Mouse (Mus musculus): ENCODE measurements around the gene Myh7. TPM values are rescaled to one million over a fixed set of nuclear protein-coding genes. Genes with fewer than 3 reads are reported as not detected.
"Not testable (repeated sequence)": the region's sequence is repeated elsewhere in the genome, so short reads cannot be mapped to it uniquely, and the experiment has no call there.

The Myh7 gene
- total RNA-seq, 2 experiments from 2014 or later: 3.9 to 5.5 TPM

DNA sequence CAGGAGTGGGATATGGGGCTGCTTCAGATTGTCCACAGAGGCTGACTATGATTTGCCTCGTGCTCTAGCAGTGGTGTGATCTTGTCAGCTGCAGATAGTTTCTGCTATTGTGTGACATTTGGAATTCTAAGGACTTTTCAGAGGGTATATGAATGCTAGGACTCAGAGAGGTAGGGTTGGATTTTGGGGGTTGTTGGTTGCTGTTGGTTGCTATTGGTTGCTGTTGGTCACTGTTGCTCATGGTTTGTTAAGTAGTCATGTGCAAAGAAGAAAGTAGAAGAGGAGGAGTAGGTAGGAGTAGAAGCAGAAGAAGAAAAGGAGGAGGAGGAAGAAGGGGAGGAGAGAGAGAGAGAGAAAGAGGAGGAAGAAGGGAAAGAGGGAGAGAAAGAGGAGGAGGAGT lies 17.8 kb downstream of the Myh7 start, which contains the start of gene Gm17428:
Gm17428 (plus strand) TSS at position 301 of the 400 bp plus-strand sequence.
- no peak for DNase-seq
- intact Hi-C loops (cut with DNase I): no loop called here

DNA sequence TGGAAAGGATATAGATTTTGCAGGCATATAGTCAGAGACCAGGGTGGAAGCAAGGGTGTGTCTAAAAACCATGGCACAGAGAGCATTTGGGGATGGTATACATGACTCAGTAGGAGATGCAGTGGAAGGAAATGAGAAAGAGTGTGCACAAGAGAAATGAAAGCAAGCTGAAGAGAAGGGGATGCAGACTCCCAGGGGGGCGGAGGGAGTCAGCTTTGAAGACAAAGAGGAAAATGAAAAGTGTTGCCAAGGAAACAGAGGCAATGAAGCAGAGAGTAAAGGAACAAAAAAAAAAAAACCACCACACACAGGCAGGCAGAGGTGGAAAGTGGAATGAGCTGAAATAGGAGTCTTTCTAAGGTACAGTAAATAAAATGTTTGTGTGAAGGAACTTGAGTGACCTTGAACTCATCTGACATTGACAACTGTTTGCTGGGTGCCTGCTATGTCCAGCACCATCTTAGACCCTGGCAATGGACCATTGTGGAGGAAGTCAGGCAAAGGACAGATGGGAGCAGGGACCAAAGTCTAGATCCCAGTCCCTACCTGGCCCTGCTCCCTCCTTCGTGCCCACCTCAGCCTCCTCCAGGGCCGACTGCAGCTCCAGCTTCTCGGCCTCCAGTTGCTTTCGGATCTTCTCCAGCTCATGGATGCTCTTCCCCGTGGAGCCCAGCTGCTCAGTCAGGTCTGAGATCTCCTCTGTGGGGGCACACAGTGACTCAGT lies 20.2 kb downstream of the Myh7 start:
- intact Hi-C loops (cut with DNase I): no loop called here
- peak; percentile 29 for DNase-seq

DNA sequence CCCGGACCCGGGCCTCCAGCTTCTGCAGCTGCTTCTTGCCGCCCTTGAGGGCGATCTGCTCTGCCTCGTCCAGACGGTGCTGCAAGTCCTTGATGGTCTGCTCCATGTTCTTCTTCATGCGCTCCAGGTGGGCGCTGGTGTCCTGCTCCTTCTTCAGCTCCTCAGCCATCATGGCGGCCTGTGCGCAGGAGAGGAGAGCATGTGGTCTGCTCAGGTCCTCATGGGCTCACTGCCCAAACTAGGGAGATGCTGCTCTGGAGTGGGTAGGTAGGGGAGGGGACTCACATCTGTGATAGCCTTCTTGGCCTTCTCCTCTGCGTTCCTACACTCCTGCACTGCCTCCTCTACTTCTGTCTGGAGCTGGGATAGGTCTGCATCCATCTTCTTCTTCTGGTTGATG lies 21.6 kb downstream of the Myh7 start:
- intact Hi-C loops (cut with DNase I): not testable (repeated sequence)

DNA sequence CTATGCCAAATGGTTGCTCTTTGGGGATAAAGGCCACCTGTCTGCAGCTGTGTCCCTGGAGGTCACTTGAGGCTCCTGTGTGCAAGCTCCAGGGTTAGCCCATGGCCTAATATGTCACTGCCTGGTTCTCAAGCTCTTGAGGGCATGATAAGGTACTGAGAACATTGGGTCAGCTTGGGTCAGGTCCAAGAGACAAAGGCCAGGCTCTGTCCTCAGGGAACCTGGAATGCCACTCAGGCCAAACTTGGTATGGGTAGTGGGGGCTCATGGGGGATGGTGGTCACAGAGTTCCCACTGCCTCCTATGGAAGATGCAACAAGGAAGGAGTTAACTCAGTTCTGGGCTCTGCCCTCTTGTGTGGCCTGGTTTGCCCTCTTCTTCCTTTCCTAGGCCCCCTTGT lies 26.1 kb downstream of the Myh7 start:
- no peak for DNase-seq
- intact Hi-C loops (cut with DNase I): no loop called here

More for the DNA sequence above, 21.6 kb downstream of the Myh7 start:
- not testable (repeated sequence) for DNase-seq

DNA sequence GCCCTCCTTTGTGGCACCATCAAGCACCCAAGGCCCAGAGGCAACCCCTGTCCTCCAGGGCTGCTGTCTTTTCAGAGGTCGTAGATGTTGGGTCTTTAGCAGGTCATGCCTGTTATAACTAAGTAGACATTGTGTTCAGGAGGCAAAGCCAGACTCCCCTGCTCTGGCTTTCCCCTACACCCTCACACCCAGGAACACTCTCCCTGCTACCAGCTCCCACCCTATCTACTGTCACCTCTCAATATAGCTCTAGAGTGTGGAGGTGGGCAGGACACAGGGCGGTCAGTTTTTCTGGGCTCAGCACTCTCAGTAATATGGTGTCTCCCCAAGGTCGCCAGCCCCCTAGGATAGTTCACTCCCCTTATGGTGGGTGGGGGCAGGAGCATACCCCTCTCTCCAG lies 26.6 kb downstream of the Myh7 start:
- intact Hi-C loops (cut with DNase I): no loop called here
- DNase-seq: no peak

DNA sequence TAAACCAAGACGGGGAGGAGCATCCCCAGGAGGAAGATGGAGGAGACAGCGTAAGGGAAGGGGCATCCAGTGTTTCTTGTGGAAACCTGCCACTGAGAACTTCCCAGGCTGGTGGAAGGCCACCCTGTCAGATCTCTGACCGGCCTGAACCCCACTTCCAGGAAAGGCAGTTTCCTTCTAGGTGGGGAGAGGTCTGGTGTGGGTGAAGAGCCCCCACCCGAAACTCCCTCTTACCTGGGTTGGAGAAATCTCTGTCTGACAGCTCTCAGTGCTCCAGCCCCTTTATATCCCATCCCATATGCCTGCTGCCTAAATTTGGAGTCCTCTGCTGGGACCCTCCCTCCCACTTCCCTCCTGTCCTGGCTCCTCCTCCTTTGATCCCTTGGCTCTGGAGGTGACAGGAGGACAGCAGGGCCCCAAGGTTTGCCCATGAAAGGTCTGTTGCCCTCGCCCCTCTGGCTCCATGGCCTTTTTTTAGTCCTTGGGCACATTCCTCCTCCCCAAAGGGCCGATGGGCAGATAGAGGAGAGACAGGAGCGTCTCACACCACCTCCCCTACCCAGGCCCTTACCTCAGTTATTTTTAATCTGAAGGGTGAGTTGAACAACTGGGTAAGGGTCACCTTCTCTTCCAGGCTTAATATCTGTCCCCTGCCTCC lies 28.0 kb downstream of the Myh7 start, which contains the start of gene Myh6:
Myh6 (minus strand) TSS at position 608 of the 658 bp plus-strand sequence.
- DNase-seq: no peak
- intact Hi-C loops (cut with DNase I): no loop called here

DNA sequence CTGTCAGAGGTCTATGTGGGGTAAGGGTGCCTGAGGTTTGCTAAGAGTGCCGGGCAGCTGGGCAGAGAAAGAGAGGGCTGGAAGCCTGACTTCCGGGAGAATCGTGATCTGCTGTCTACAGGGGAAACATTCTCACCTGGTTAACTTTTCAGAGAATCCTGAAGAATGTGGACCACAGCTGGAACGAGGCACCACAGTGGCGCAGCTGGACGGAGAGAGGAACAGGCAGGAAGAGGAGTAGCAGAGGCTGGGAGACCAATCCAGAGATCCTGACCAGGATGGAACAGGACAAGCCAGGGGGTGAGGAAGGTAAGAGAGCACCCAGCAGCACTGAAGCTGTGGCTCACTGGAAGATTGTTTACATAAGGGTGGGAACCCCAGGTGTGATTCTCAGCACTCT lies 28.8 kb downstream of the Myh7 start:
- no peak for DNase-seq
- intact Hi-C loops (cut with DNase I): no loop called here

DNA sequence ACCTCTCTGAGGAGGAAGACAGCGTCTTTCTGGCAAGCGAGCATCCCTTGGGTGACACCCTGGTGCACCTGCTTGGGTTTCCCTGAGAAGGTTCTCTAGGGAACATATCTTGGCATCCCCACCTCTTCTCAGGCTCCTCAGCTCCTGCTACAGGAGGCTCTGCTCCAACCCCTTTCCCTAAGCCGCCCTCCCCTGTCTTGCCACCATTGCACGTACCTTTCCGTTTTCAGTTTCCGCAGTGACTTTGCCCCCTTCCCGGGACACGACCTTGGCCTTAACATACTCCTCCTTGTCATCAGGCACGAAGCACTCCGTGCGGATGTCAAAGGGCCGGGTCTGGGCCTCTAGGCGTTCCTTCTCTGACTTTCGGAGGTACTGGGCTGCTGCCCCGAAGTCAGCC lies 29.4 kb downstream of the Myh7 start:
- intact Hi-C loops (cut with DNase I): no loop called here
- DNase-seq: no peak

DNA sequence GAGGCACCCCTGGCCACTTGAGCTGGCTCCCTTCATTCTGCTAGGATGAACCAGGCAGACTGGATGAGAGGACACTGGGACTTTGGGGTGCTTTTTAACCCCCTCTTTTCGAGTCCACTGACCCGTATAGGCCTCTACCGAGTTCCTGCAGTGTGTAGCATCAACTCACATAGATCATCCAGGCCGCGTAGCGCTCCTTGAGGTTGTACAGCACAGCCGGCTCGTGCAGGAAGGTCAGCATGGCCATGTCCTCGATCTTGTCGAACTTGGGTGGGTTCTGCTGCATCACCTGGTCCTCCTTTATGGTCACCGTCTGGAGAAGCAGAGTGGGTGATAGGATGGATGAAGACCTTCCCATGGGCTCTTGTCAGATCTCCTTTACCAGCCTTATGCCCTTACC lies 30.7 kb downstream of the Myh7 start:
- no peak for DNase-seq
- intact Hi-C loops (cut with DNase I): no loop called here

DNA sequence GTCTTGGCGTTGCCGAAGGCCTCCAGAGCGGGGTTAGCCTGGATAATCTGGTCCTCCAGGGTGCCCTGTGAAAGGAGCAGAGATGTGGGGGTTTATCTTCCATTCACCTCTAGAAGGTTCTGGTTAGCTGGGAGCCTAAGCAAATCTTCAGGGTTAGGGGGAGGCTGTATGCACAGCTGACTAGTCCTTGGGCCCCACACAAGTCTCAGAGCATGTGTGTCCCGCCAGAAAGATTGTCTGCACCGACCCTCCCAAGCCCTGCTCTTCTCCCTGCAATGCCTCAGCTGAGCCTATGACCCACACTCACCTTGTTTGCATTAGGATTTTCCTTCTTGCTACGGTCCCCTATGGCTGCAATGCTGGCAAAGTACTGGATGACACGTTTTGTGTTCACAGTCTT lies 31.7 kb downstream of the Myh7 start:
- intact Hi-C loops (cut with DNase I): no loop called here
- DNase-seq: no peak

DNA sequence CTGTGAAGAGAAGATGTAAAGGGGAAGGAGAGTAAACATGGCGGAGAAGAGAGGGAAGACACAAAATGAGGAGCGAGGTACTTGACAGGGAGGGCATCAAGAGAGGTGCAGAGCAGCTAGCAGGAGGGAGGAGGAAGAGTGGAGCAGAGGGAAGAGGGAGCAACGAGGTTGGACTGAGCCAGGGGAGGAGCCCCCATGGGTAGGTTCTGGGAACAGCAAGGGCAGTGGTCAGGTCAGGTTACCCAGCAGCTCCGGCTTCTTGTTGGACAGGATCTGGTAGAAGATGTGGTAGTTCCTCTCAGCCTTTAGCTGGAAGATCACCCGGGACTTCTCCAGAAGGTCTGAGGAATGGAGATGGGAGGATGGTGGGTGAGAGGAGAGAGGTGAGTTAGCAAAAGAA lies 32.9 kb downstream of the Myh7 start:
- intact Hi-C loops (cut with DNase I): no loop called here
- DNase-seq: no peak

DNA sequence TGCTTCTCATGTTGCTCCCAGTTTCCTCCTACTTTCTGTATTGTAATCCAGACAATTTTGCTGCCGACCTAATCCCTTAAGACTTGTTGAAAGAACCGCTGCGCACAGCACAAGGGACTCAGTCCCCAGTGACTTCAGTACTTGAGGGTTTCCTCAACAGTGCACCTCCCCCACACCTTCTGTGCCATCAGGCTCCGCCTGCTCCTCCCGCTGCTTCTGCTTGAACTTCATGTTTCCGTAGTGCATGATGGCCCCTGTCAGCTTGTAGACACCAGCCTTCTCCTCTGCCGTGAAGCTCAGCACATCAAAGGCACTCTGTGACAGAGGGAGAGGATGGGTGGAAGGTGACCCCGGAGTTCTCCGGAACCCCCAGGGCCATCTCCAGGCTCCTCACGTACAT lies 33.7 kb downstream of the Myh7 start:
- intact Hi-C loops (cut with DNase I): no loop called here
- DNase-seq: no peak

DNA sequence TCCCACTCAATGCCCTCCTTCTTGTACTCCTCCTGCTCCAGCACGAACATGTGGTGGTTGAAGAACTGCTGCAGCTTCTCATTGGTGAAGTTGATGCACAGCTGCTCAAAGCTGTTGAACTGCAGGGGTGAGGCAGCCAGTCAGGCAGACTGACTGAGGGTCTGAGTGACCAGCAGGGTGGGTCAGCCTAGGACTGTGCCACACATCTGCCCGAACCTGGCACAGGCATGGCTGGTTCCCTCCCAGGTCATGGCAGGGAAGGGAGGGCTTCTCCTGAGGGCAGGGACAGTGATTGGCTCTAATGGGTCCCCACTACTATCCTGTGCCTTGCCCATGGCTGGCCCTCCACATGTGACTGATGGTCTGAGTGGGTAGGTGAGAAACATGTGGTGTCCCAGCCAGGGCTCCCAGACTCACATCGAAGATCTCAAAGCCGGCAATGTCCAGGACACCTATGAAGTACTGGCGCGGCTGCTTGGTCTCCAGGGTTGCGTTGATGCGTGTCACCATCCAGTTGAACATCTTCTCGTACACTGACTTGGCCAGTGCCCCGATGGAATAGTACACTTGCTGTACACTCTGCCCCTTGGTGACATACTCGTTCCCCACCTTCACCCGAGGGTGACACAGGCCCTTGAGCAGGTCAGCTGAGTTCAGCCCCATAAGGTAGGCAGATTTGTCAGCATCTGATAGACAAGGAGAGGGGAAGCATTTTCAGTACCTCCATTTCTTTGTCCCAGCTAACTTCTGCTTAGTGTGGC lies 34.4 kb downstream of the Myh7 start:
- DNase-seq; intact Hi-C loops (cut with DNase I): not testable (repeated sequence)

DNA sequence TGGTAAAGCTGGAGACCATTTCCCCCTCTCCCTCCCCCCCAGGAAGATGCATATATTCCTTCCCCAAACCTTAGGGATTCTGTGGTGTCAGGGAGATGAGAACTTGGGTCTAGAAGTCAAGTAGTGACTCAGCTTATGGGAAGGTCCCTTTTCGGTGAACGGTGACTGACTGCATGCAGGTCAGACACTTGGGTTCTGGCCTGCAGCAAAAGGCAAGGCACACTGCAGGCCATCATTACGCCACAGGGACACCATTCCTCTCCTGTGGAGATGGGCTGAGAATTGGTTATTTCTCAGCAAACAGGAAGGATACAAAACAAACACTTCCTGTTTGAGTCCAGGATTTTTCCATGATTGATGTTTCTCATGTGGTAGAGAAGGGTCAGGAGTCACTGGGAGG lies 35.2 kb downstream of the Myh7 start:
- DNase-seq: no peak
- intact Hi-C loops (cut with DNase I): no loop called here

DNA sequence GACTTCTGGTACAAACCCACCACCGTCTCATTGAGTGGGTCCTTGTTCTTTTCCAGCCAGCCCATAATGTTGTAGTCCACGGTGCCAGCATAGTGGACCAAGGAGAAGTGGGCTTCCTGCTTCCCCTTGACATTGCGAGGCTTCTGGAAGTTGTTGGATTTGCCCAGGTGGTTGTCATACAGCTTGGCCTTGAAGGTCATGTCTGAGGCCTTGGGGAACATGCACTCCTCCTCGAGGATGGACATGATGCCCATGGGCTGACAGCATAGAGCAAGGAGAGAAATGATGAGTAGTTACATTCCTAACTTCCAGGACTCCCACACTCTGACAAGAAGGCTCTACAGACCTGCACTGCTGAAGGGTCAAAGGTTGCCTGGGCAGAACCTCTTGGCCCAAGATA lies 35.9 kb downstream of the Myh7 start:
- intact Hi-C loops (cut with DNase I): no loop called here
- no peak for DNase-seq

DNA sequence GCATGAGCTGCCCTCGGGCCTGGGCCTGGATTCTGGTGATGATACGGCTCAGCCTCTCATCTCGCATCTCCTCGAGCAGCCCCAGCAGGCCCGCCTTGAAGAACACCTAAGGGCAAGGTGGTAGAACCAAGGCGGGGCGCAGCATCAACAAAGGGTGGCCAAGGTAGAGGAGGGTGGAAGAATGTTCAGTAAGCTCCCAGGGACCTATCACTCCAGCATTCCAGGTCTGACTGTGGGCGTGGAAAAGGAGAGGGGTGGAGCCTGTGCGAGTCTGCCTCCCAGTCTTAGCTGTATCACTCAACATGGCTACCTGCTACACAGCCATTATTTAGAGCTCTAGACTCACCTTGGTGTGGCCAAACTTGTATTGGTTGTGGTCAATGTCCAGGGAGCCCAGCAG lies 37.9 kb downstream of the Myh7 start:
- intact Hi-C loops (cut with DNase I): no loop called here
- DNase-seq: no peak

DNA sequence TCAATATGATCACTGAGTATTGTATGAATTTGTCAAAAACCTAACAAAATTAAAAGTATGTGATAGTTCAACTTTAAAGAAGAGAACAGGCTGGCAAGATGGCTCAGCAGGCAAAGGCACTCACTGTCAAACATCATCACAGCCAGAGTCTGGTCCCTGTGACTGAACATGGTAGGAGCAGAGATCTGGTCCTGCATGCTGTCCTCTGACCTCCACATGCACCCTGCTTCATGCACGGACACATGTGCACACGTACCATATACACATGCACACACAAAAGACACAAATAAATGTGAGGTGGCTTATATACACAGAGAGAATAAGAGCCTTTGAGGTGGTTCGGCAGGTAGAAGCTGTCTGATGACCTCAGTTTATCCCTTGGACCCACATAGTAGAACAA lies 38.9 kb downstream of the Myh7 start:
- no peak for DNase-seq
- intact Hi-C loops (cut with DNase I): no loop called here

DNA sequence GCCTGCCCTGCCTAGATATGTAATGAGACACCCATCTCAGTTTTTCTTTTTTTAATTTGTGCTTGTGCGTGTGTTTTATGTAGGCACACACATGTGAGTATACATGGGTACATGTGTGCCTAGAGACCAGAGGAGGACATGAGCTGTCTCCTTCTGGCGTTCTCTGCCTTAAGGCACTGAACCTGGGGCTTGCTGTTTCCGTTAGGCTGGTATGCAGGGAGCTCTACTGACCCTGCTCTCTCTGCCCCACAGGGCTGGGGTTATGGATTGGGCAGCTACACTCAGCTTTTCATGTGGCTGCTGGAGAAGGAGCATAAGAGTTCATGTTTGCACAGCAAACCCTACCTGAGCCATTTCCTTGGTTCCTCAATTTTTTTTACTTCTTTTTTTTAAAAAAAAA lies 40.0 kb downstream of the Myh7 start:
- intact Hi-C loops (cut with DNase I): no loop called here

DNA sequence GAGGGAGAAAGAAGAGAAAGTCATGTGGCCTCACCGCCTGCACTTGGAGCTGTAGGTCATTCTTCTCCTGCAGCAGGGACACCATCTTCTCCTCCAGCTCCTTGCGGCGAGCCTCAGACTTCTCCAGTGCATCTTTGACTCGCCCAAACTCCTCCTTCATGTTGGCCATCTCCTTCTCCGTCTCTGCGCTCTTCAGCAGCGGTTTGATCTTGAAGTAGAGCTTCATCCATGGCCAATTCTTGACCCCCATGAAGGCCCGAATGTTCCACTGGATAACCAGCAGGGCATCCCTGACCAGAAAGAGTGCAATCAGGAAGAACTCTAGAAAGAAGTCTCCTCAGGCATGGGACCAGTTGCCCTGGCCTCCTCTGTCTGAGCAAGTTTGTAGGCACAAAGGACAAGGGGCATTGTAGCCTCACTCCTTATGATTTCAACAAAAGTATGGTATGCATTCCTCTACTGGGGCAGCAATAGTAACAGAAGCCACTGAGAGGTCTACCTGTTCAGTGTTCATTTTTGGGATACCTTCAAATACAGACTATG lies 40.7 kb downstream of the Myh7 start:
- intact Hi-C loops (cut with DNase I): no loop called here
- DNase-seq: no peak

More for the DNA sequence above, 40.0 kb downstream of the Myh7 start:
- no peak for DNase-seq

DNA sequence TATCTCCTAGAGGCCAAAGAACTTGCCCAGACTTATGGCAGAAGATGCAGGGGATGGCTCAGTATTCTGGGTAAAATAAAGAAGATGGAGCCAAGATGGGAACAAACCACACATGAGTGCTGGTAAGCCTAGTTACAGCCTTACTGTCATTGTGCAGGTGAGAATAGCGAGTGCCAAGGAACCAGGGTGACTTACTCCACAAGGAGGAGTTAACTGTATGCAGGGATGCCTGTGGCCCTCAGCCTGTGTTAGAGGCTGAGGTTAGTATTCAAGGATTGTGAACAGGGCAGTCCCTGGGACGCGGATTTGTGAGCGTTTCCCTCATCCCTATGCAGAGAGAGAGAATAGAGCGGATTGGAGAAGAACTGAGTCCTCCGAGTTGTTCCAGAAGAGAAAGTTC lies 42.8 kb downstream of the Myh7 start:
- intact Hi-C loops (cut with DNase I): no loop called here
- no peak for DNase-seq

DNA sequence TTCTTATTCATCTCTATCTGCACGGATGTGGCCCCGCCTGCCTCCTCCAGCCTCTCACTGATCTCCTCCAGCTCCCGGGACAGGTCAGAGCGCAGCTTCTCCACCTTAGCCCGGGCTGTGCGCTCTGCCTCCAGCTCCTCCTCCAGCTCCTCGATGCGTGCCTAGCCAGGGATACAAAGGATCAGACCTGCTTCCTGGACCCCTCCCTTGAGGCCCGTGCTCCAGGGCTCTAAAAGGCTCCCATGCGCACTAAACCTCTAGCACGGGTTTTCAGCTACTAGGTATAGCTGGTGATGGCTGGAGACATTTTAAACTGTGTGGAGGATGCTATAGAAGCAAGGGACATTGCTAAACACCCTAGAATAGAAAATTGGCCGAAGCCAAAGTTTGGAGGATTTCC lies 43.9 kb downstream of the Myh7 start:
- intact Hi-C loops (cut with DNase I): no loop called here
- DNase-seq: no peak

All from left cerebral cortex, postnatal 4 days (tissue).